Mouse (Mus musculus): ENCODE results near the gene Rgs8.

DNA sequence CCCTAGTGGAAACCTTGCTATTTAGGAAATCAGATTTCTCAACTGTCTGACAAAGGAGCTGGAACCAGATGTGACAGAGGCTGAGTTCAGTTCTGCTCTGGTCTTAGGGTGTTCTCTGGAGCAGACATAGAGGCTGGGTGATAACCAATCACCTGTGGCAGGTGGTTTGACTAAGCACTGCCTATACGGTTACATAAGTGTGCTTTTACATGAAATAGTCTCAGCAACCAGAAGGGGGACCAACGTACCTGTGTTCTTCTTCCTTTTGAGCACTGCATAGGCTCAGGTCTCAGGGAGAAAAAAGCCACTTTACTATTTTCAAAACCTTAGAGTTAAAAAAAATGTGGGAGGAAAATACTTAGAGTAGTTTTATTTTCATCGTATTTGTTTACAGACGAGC, 22.8 kb downstream of the Rgs8 start:
- TF ChIP-seq POLR2A (IDR thresholded peaks at IDR 0.05; ENCODE audit: borderline replicate concordance, control insufficient read depth, low read depth, low read length) (no peak), CTCF (IDR thresholded peaks at IDR 0.05; ENCODE audit: control insufficient read depth, insufficient read depth, low read length) (no peak)
